Mouse (Mus musculus): ENCODE results near the gene Psg16. TPM values are rescaled to one million over a fixed set of nuclear protein-coding genes. Genes with fewer than 3 reads are reported as not detected.
"Not testable (repeated sequence)": the region's sequence is repeated elsewhere in the genome, so short reads cannot be mapped to it uniquely, and the experiment has no call there.

Gene Psg16
- polyA plus RNA-seq, 1 experiment from 2014 or later: 0.27 TPM

GRCm38 (mm10) chr7:17058071-17058689 is 15.7 kb upstream of the Psg16 start:
- Histone ChIP-seq H3K9ac (peak overlapping the region; percentile 40; the same call in 1 of the 2 replicates), H3K27me3 (peaks cover 12% of the 10 kb centered on the region), H3K27ac (peak overlapping the region; percentile 92), H3K36me3 (replicated peaks) (peaks cover 6% of the 10 kb centered on the region; the same call in 1 of the 2 replicates), H3K9me3 (no peaks in the 10 kb centered on the region), H3K4me3 (replicated peaks) (no peak overlapping the region), H3K4me1 (peaks cover 73% of the 10 kb centered on the region), H3K4me2 (peak overlapping the region; percentile 26)
- ATAC-seq (ENCODE audit: low FRiP score): peak; percentile 49
- 4% methylated on average over 16 of the region's 16 CpGs for WGBS

- Histone ChIP-seq H3K27me3 (peaks cover 19% of the 10 kb centered on the region), H3K4me3 (replicated peaks) (no peak overlapping the region), H3K4me1 (peaks cover 73% of the 10 kb centered on the region), H3K36me3 (replicated peaks) (peaks cover 1% of the 10 kb centered on the region; the same call in 1 of the 2 replicates), H3K9ac (no peak overlapping the region), H3K4me2 (peak overlapping the region; percentile 67), H3K27ac (peak overlapping the region; percentile 92), H3K9me3 (no peaks in the 10 kb centered on the region)
- peak; percentile 20; the same call in 1 of the 2 replicates for ATAC-seq (ENCODE audit: low FRiP score)
- 47% methylated on average over 8 of the region's 8 CpGs for WGBS
Observed at GRCm38 (mm10) chr7:17058816-17059462, 14.9 kb upstream of the Psg16 start.

GRCm38 (mm10) chr7:17059463-17059844 is 14.4 kb upstream of the Psg16 start:
- 87% methylated on average over 3 of the region's 3 CpGs for WGBS
- H3K4me3 ChIP-seq (replicated peaks): no peak overlapping the region
- no peak overlapping the region for H3K9ac ChIP-seq
- H3K36me3 ChIP-seq (replicated peaks): no peaks in the 10 kb centered on the region
- peaks cover 19% of the 10 kb centered on the region for H3K27me3 ChIP-seq
- peak overlapping the region; percentile 92 for H3K27ac ChIP-seq
- H3K9me3 ChIP-seq: no peaks in the 10 kb centered on the region
- peak overlapping the region; percentile 67 for H3K4me2 ChIP-seq
- no peak for ATAC-seq (ENCODE audit: low FRiP score)
- H3K4me1 ChIP-seq: peaks cover 73% of the 10 kb centered on the region

- peak; percentile 48; the same call in 1 of the 2 replicates for ATAC-seq (ENCODE audit: low FRiP score)
- 41% methylated on average over 9 of the region's 9 CpGs for WGBS
- Histone ChIP-seq H3K27ac (peak overlapping the region; percentile 92), H3K9me3 (no peaks in the 10 kb centered on the region), H3K27me3 (peaks cover 19% of the 10 kb centered on the region), H3K4me3 (replicated peaks) (peak overlapping the region; percentile 4; the same call in 1 of the 2 replicates), H3K4me1 (peaks cover 73% of the 10 kb centered on the region), H3K9ac (0 out of 2 replicates have a peak overlapping the region, but pooled peaks have one; percentile 12), H3K4me2 (peak overlapping the region; percentile 67), H3K36me3 (replicated peaks) (no peaks in the 10 kb centered on the region)
Observed at GRCm38 (mm10) chr7:17060031-17060781, 13.6 kb upstream of the Psg16 start.

- Histone ChIP-seq H3K4me2 (peak overlapping the region; percentile 67), H3K36me3 (replicated peaks) (no peaks in the 10 kb centered on the region), H3K9ac (peak overlapping the region; percentile 12; the same call in 1 of the 2 replicates), H3K9me3 (no peaks in the 10 kb centered on the region), H3K27ac (peak overlapping the region; percentile 92), H3K27me3 (peaks cover 19% of the 10 kb centered on the region), H3K4me3 (replicated peaks) (peak overlapping the region; percentile 45; the same call in 1 of the 2 replicates), H3K4me1 (peaks cover 68% of the 10 kb centered on the region)
- ATAC-seq (ENCODE audit: low FRiP score): no peak
- WGBS: 74% methylated on average over 21 of the region's 22 CpGs
Observed at GRCm38 (mm10) chr7:17060782-17061605, 12.8 kb upstream of the Psg16 start.

- H3K4me3 ChIP-seq (replicated peaks): peak within 1 kb of the TSS; percentile 45
- no peak within 1 kb of the TSS for H3K27ac ChIP-seq
- H3K4me1 ChIP-seq: peaks cover 56% of the 10 kb centered on the region
- peak; percentile 85 for ATAC-seq (ENCODE audit: low FRiP score)
- no peaks in the 10 kb centered on the region for H3K9me3 ChIP-seq
- H3K9ac ChIP-seq: peak within 1 kb of the TSS; percentile 53; the same call in 1 of the 2 replicates
- WGBS: under 1% methylated on average over 15 of the region's 15 CpGs
- H3K27me3 ChIP-seq: peaks cover 19% of the 10 kb centered on the region
- no peaks in the 10 kb centered on the region for H3K36me3 ChIP-seq (replicated peaks)
- peak within 1 kb of the TSS; percentile 67 for H3K4me2 ChIP-seq
Observed at GRCm38 (mm10) chr7:17062389-17062788, 11.5 kb upstream of the Psg16 start, which contains the start of gene Hif3a. Gene Hif3a, minus strand, starts transcription at chr7:17062427.

- Histone ChIP-seq H3K36me3 (replicated peaks) (no peaks in the 10 kb centered on the region), H3K9me3 (no peaks in the 10 kb centered on the region), H3K4me1 (peaks cover 53% of the 10 kb centered on the region), H3K4me3 (replicated peaks) (peak overlapping the region; percentile 45), H3K27ac (no peak overlapping the region), H3K4me2 (peak overlapping the region; percentile 67), H3K27me3 (peaks cover 19% of the 10 kb centered on the region), H3K9ac (peak overlapping the region; percentile 53; the same call in 1 of the 2 replicates)
- peak; percentile 7; the same call in 1 of the 2 replicates for ATAC-seq (ENCODE audit: low FRiP score)
- WGBS: 22% methylated on average over 11 of the region's 11 CpGs
Observed at GRCm38 (mm10) chr7:17062845-17063244, 11.0 kb upstream of the Psg16 start.

GRCm38 (mm10) chr7:17065620-17066019 is 8.2 kb upstream of the Psg16 start:
- H3K4me3 ChIP-seq (replicated peaks): no peak overlapping the region
- no peaks in the 10 kb centered on the region for H3K9me3 ChIP-seq
- no peak for ATAC-seq (ENCODE audit: low FRiP score)
- H3K4me2 ChIP-seq: no peak overlapping the region
- H3K27me3 ChIP-seq: peaks cover 19% of the 10 kb centered on the region
- H3K27ac ChIP-seq: no peak overlapping the region
- 85% methylated on average over 8 of the region's 9 CpGs for WGBS
- H3K36me3 ChIP-seq (replicated peaks): no peaks in the 10 kb centered on the region
- peaks cover 25% of the 10 kb centered on the region for H3K4me1 ChIP-seq
- no peak overlapping the region for H3K9ac ChIP-seq

- Histone ChIP-seq H3K4me2 (no peak overlapping the region), H3K27me3 (peaks cover 12% of the 10 kb centered on the region), H3K36me3 (replicated peaks) (no peaks in the 10 kb centered on the region), H3K4me1 (peaks cover 17% of the 10 kb centered on the region), H3K4me3 (replicated peaks) (no peak overlapping the region), H3K9ac (no peak overlapping the region), H3K9me3 (no peaks in the 10 kb centered on the region), H3K27ac (no peak overlapping the region)
- no peak for ATAC-seq (ENCODE audit: low FRiP score)
- WGBS: 15% methylated on average over 2 of the region's 2 CpGs
Observed at GRCm38 (mm10) chr7:17066412-17066811, 7.4 kb upstream of the Psg16 start.

- ATAC-seq (ENCODE audit: low FRiP score): no peak
- Histone ChIP-seq H3K9me3 (no peaks in the 10 kb centered on the region), H3K27me3 (peaks cover 12% of the 10 kb centered on the region), H3K4me2 (no peak overlapping the region), H3K4me1 (peaks cover 11% of the 10 kb centered on the region), H3K36me3 (replicated peaks) (no peaks in the 10 kb centered on the region), H3K9ac (no peak overlapping the region), H3K27ac (no peak overlapping the region), H3K4me3 (replicated peaks) (no peak overlapping the region)
Observed at GRCm38 (mm10) chr7:17067000-17067399, 6.8 kb upstream of the Psg16 start.

GRCm38 (mm10) chr7:17067651-17068050 is 6.2 kb upstream of the Psg16 start:
- H3K9me3 ChIP-seq; H3K27ac ChIP-seq; H3K4me3 ChIP-seq (replicated peaks); H3K9ac ChIP-seq; ATAC-seq (ENCODE audit: low FRiP score); H3K4me2 ChIP-seq; H3K36me3 ChIP-seq (replicated peaks); H3K4me1 ChIP-seq: not testable (repeated sequence)
- peaks cover 12% of the 10 kb centered on the region for H3K27me3 ChIP-seq
- 73% methylated on average over 5 of the region's 5 CpGs for WGBS
